Mouse (Mus musculus) layer of hippocampus, postnatal 14 days (tissue): ENCODE results near the gene Pcsk6. TPM values are rescaled to one million over a fixed set of nuclear protein-coding genes. Genes with fewer than 3 reads are reported as not detected.

Source experiments
- DNase-seq, 2 experiments: peaks; one replicate each; pipeline ENCODE4 v3.0.0; 2021 to 2022; ENCODE audit warnings: low spot score in 2 of 2, mixed read lengths in 1 of 2
- total RNA-seq, 2 experiments: library from RNA; stranded (reverse); gene quantifications; 2 replicates each; pipeline ENCODE4 v1.2.3; 2021

Pcsk6 gene
- total RNA-seq, 2 experiments from 2014 or later = 11.5 to 15.6 TPM

DNA sequence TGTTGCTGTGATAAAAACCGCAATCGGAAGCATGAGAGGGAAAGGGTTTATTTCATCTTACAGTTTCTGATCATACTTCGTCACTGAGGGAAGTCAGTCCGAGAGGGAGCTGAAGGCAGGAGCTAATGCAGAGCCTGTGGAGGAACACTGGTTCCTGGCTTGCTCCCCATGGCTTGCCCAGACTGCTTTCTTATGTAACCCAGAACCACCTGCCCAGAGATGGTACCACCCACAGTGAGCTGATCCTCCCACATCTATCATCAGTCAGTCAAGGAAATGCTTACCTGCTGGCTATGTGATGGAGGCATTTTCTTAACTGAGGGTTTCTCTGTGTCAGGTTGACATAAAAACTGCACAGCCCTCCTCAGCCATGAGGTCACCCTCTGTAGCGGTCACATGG is 127.2 kb downstream of the Pcsk6 start:
- no peak for DNase-seq

- DNase-seq = no peak
Observed at GRCm38 (mm10) chr7:65992329-65992728, 130.8 kb downstream of the Pcsk6 start.

DNA sequence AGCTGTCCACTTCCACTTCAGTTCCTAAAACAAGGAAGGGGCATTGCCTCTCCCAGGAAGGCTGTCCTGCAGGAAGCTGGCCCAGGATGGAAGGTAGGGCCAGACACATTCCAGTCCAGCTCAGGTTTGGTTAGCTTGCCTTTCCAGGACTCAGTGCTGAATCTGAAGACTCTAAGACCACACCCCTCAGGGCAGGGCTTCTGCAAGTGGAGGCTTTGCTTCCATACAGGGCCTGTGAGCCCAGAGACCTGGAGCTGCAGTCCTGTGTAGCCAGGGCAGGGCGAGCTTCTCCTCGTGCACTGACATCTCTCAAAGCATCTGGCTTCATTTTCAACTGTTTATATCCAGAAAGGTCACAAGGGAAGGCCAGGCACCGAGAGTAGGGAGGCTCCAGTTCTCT is 131.9 kb downstream of the Pcsk6 start:
- no peak for DNase-seq

DNA sequence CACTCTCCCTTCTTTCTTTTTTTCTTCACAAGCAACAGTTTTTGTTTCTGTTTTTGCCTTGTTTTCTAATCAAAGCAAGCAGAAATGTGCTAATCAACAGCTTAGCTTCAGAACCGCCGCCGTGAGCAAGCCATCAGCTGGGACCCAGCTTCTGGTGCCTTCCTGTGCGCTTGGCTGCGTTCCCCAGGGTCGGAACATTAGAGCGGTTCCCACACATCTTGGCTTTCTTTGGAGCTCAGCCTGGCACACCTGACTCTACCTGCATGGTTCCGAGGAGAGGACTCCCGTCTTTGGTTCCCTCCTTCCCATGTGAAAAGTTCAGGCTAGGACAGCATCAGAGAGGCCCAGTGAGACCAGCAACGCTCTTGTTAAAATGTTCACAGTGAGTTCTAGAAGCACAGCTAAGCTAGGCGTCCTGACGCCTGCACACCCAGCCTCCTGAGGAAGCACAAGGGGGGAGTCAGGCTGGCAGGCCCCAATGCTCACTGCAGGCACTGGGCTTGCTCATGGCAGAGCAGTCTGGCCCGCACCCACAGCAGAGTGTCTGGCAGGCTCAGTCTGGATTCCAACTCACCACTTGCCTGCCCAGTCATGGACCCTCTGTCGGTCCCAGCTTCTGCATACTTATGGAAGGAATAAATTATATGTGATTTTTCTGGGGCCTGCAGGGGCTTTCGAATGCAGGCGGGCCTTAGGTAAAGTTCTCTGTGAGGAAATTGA is 139.7 kb downstream of the Pcsk6 start:
- DNase-seq = peak in 1 of 2 experiments; percentile 49

- DNase-seq = no peak
Observed at GRCm38 (mm10) chr7:66001797-66002196, 140.3 kb downstream of the Pcsk6 start.

DNA sequence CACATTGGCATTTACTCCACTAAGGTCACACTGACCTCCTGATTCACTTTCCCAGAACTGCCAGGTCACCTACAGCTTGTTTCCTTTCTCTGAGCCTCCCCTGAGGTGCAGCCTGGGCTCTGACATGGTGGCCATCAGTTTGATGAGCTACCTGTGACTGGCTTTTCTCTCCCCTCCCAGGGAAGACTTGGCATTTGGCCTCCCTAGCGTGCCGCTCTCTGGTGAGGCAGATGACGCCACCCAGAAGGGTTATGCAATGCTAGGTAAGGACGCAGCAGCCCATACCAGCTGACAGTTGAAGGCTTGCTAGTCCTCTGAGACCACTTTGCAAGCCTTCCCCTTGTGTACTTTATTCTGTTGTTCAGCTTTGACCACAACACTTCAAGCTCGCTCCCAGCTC is 141.9 kb downstream of the Pcsk6 start:
- no peak for DNase-seq

DNA sequence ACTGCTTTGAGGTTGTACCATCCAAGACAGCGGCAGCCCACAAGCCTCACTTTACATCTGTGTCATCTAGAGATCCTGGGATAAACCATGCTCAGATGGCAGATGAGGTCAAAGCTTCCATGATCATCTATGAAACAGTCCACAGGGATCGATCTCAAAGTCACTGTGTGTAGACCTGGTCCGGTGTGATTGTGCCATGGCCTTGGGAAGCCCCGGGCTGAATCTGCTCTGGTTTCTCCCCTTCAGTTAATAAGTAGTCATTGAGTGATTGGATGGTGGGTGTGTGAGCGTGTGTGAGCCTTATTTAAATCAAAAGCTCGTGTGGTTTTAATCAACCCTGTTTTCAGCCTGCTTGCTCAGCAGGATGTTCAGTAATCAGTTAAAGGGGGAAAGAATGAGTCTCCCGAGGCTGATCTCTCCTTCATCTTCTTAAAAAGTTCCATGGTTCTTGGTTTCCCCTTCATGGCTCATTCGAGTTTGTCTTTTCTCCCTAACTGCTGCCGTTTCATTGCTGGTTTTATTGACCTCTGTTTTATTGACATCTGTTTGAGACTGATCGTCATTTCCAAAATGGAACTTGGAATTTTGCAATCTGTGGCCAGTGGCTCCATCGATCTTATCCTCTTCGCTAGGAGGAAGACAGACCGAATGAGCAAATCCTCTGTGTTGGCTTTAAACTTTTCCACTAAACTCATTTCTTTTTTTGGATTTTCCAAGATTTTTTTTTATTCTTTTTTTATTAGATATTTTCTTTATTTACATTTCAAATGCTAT is 142.5 kb downstream of the Pcsk6 start:
- DNase-seq = no peak

DNA sequence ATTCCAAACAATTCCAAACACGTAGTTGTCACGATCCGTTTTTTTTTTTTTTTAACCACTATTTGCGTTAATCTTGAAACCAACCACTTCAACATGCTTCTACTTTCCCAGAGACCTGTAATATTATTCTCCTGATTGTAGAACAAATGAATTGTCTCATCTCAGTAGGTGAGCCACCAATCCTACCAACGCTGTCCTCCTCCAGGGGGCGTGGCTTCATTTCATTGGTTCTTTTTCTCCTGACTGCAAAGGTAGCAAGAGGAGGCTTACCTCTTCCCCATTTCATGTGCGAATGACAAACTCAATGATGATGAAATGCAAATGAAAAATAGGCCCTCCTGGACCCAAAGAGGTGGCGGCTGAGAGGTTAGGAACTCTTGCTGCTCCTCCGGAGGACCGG is 143.5 kb downstream of the Pcsk6 start:
- no peak for DNase-seq

- no peak for DNase-seq
Observed at GRCm38 (mm10) chr7:66008161-66008891, 146.8 kb downstream of the Pcsk6 start.

GRCm38 (mm10) chr7:66008892-66009273 is 147.3 kb downstream of the Pcsk6 start:
- peak in 1 of 2 experiments; percentile 37 for DNase-seq

DNA sequence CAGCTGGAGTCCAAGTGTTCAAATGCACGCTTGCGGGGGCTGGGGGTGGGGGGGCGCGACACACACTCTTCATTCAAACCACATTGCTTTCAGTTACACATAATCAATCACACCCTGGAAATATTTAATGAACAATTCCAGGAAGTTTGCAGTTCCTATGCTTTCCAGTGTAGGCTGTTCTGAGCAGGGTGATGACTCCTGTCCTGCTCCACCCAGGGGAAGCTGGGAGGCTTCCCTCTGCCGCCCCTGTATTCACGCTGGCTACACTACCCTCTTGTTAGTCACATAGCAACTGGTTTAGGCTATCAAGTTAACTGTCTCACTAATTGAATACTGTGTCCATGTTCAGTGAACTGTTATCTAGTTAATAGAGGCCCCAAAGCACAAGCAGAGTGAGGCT is 149.0 kb downstream of the Pcsk6 start:
- no peak for DNase-seq

- no peak for DNase-seq
Observed at GRCm38 (mm10) chr7:66027747-66028146, 166.2 kb downstream of the Pcsk6 start.

- no peak for DNase-seq
Observed at GRCm38 (mm10) chr7:66028766-66029512, 167.4 kb downstream of the Pcsk6 start.

GRCm38 (mm10) chr7:66036809-66037208 is 175.3 kb downstream of the Pcsk6 start:
- no peak for DNase-seq

GRCm38 (mm10) chr7:66038261-66038660 is 176.7 kb downstream of the Pcsk6 start:
- no peak for DNase-seq

DNA sequence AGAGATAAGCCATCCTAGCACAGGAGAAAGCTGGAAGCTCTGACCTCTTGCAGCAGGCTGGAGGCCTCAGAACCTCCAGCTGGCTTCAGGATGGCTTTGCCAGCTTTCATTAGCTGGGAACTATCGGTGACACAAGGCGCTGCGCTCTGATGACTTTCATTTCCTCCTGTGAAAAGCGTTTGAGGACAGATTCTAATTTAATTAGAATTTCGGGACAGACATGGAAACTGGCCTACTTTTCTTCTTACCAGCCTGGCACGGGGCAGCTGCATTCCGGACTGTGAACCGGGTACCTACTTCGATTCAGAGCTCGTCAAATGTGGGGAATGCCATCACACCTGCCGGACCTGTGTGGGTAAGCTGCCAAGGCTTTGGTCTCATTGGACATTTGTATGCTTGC is 177.2 kb downstream of the Pcsk6 start:
- DNase-seq = no peak

DNA sequence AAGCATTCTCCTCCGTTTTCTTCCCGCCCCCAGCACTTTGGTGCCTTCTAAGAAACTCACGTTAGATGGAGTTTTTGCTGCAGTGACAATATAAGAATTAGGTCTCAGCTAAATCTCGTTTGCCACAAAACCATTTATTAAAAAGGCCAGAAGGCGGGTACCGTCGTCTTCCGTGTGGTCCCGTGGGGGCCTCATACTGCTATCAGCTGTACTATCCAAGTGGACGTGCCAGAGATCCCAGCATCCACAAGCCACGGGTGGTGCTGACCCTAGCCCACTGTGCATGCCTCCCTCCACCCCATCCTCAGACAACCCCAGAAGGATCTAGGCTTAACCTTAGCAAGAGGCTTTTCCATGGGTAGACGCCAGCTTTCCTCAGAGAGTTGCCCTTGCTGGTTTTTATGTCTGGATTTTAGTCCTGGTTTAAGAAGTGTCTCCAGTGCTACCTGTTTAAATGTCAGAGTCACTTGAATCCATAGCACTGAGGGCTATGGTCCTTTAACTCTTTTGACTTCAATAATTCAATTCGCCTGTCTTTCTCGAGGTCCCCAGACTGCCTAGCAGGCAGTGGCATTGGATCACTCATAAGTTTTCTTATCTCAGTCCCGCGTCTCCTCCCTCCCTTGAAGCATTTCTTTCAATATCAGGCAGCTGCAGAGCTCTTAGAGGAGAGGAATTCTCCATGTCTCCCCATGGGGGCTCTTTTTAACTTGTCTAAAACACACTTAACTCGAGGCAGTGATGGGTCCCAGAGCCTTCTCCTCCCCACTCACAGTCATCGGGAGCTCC is 178.7 kb downstream of the Pcsk6 start:
- DNase-seq = no peak

DNA sequence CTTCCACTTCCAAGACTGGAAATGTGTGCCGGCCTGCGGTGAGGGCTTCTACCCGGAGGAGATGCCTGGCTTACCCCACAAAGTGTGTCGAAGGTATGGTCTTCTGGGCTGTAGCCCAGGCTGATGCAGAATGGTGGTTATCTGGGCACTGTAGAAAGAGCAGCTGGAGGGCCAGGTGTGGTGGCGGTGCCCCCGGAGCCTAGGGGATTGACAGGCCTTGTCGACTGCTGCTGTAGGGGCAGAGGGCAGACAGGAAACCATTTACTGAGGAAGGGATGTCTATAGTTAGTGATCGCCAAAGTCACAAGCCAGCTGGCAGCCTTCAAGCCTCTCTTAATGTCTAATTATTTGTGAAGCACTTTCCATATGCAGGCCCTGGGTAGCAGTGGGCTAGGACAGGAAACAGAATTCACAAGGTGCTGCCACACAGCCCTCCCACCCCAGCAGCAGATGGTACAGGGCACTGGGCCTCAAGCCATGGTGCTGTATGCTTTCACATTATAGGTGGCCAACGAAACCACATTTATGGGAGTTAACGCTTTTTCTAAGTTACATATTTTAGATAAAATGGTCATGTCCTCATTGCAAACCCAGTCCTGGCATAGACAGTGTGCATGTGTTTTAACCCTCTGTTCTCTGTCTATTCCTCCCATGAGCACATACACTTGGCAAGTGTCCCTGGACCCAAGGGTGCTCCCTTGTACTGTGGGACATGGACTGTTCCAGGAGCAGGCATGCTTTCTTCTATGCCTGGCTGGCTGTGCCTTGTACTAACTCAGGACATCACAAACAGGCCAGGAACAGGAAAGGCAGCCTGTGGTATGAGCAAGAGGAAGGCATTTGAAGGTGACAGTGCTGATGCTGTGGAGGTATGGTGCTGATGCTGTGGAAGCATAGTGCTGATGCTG is 182.3 kb downstream of the Pcsk6 start, which contains the start of gene Gm45213:
Gene Gm45213 (plus strand): TSS at position 51 of the 908 bp plus-strand sequence.
- DNase-seq = no peak

- no peak for DNase-seq
Observed at GRCm38 (mm10) chr7:66044617-66045016, 183.1 kb downstream of the Pcsk6 start.
